Mouse (Mus musculus) small intestine, adult 2 months (tissue): ENCODE data around the gene Tbxa2r.

Experiments used
- CTCF ChIP-seq: fragments of 200-500 bp; IDR thresholded peaks from 2 replicates; pipeline ENCODE4 v1.5.1; 2012; ENCODE audit warnings: low read depth, mild to moderate bottlenecking, control low read depth, inconsistent platforms, low read length, moderate library complexity, mixed read lengths; ENCODE audit not compliant: insufficient replicate concordance, insufficient read length; ENCODE audit errors: extremely low read depth
- POLR2A ChIP-seq: fragments of 200-500 bp; IDR thresholded peaks from 2 replicates; pipeline ENCODE4 v1.6.1; 2012; ENCODE audit warnings: low read depth, mild to moderate bottlenecking, control low read depth, inconsistent platforms, low read length, moderate library complexity

DNA sequence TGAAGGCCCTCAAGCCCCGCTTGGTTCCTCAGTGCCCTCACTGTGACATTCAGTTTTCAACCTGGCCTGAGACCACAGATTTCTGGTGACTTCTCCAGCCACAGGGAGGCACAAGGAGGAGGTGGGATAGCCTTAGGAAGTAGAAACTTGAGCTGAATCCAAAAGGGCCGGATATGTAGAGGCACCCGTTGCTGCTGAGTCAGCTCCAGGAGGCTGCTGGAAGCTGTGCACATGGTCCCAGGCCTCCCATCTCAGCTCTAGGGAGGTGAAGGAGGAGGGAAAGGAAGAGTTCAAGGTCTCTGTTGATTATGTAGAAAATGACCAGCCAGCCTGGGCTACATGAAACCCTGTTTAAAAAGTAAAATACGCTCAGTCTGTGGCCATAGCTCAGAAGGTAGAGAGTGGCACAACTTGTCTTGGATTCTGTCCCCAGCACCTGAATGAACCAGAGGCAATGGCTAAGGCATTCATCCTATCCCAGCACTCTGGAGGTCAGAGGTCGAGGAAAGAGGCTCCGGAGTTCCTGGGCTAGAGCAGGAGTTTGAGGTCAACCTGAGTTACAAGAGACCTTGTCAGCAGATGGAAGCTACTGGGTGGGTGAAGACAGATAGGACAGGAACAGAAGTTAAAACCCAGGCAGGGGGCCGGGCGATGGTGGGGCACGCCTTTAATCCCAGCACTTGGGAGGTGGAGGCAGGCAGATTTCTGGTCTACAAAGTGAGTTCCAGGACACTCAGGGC lies 26.4 kb downstream of the Tbxa2r start:
- no peak for TF ChIP-seq CTCF
- TF ChIP-seq POLR2A = no peak
